Mouse (Mus musculus): ENCODE data around the gene Lims1.
A peak's percentile ranks its signal among the peaks of the same experiment; 100 is the strongest.

Gene Lims1

GRCm38 (mm10) chr10:58446384-58447279 is 123.4 kb downstream of the Lims1 start, which contains the start of gene Ranbp2:
Gene Ranbp2, plus strand, starts transcription at chr10:58446920.
- peak; percentile 100 for DNase-seq (ENCODE audit: low read depth)

DNA sequence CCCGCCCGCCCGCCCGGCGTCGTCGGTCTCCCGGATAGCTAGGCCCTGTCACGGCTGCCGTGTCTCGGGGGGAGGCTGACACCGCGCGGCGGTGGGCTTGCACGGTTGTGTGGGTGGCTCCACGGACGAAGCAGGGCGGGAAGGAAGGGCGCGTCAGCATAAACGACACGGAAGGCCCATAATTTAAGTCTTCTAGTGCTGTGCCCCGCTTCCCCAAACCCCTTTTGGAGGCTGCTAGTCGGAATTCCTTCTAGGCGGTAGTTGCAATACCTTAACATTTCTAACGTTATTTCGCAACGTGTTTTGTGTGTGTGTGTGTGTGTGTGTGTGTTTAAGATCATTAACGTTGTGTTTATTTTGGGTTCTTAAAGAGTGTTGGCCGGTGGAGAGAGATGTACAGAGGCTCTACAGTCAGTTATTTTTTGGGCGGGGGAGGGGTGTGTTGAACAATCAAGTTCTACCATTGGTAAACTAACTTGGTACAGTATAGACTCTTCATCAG is 124.1 kb downstream of the Lims1 start:
- DNase-seq (ENCODE audit: low read depth) = peak; percentile 69

DNA sequence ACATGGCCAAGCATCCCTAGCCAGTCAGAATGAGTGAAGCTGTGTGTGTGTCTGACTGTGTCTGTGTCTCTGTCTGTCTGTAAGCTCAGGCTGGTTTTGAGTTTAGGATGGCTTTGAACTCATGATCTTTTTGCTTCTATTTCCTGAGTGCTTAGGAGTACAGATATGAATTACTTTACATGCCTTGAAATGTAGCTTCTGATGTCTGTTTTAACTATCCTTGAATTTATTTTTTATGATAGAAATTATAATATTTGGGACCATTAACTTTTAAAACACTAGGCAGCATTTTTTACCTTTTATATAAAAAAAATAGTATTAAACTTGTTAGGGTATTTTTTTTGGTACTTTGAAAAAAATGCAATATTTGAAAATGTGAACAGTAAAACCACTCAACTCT is 128.3 kb downstream of the Lims1 start:
- DNase-seq (ENCODE audit: low read depth) = peak; percentile 19

GRCm38 (mm10) chr10:58452185-58452584 is 128.9 kb downstream of the Lims1 start:
- DNase-seq (ENCODE audit: low read depth) = peak; percentile 70

GRCm38 (mm10) chr10:58459896-58460295 is 136.6 kb downstream of the Lims1 start:
- no peak for DNase-seq (ENCODE audit: low read depth)
